Mouse (Mus musculus) lung, postnatal 4 days (tissue): Measurements from ENCODE around the gene Clhc1.

Source experiments
- DNase-seq, 2 experiments: peaks; one replicate each; pipeline ENCODE4 v3.0.0; 2021

Gene Clhc1

DNA sequence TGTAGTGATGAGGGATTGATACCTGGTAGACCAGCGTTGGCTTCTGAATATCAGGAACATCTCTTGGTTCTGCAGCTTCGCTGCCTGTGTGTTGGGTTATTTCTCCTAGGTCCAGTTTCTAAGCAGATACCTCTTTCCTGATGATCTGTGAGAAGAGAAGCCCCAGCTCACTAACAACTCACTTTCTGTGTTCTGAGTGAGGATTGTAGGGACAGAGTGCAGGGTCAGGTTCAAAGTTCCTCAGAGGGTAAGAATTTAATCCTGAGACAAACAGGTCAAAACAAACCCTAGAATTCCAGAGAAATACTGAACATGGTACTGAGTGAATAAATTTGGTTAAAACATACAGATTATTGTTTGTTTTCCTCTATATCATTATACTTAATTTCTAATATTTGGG is 15.7 kb downstream of the Clhc1 start:
- DNase-seq, result no peak

DNA sequence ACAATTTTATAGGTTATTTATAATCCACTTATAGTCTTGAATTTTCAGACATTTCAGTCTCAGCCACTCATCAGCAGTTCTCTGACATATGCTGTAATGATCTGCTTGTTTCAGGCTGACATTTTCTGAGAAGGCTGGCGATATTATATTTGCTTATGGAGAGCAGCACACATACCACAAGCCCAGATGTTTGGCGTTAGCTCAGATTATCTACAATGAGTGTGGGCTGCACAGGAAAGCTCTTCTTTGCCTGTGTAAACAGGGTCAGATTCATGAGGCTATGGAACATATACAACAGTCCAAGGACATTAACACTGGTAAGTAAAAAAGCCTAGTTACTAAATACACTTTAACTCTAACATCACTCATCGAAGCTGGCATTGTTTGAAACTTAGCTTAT is 23.8 kb downstream of the Clhc1 start:
- DNase-seq, result no peak

DNA sequence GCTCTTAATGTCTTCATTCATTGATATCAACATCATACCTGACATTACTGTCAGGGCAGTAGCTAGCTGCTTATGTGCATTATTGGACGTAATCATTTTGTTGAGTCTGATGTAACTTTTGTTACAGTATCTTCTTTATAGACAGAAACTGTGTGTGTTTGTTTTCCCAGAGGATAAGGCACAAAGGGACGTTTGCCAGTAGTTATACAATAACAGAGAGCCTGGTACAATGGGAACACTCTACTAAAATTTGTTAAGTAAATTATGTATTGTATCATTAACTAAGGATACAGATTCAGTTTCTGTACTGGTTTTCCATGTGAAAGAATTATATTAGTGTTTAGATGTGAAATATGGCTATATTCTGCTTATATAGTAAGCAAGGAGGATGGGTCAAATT is 24.9 kb downstream of the Clhc1 start:
- no peak for DNase-seq

DNA sequence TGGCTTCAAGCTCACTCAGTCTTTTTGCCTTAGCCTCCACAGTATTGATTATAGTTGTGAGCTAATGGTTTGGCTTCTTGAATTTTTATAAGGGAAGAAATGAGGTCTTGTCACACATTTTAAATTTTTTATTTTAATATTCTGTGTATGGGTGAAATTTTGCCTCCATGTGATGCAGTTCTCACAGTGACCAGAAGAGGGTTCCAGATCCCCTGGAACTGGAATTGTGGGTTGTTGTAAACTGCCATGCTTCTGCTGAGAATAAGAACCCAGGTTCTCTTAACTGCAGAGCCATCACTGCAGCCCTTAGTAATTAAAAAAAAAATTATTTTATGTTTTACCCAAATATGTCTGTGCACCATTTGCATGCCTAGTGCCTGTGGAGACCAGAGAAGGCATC is 31.9 kb downstream of the Clhc1 start:
- DNase-seq, result no peak

DNA sequence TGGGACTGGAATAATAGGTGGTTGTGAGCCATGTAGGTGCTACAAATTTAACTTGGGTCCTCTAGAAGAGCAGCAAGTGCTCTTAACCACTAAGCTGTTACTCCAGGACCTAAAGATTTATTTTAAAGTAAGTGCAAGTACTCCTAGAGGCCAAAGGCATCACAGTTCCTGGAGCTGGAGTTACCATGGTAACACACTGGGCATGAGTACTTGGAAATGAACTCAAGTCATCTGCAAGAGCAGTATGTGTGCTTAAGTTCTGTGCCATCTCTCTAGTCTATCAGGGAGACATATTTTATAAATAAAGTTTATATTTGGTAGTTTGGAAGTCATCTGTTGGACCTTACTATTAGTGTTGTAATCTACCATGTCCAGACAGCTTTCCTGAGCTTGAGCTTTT is 47.5 kb downstream of the Clhc1 start:
- no peak for DNase-seq

DNA sequence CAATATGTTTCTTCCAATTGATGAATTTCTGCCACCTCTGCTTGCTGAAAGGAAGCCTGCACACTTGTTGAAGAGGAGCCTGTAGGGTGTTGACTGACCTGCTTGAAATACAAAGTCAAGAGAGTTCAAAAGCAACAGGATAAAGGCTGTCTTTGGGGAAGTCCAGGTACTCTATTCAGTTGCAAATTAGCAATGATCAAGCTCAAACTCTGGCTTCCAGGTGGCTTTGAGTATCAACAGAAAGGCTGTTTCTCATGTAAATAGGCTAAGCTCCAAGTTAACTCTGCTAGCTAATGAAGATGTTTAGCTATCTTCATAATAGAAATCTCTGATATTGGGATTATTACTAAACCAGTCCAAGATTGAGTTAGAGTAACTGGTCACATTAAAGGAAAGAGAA is 49.4 kb downstream of the Clhc1 start:
- DNase-seq, result no peak

DNA sequence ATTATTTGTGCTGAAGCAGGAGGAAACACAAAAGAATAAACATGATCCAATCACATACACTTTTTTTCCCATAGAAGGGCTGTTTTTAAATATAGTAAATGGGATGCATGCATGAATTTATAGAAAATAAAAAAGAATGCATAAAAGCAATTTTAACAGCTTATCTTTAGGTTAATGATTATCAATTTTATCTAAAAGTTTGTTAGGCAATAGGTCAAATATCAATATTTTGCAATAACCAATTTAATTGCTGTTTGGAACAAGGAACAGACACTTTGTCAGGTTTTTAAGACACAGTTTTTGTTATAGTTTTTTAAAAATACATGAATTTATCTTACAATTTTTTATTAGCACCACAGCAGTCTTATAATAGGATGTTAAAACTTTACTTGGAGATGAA is 51.2 kb downstream of the Clhc1 start:
- no peak for DNase-seq

DNA sequence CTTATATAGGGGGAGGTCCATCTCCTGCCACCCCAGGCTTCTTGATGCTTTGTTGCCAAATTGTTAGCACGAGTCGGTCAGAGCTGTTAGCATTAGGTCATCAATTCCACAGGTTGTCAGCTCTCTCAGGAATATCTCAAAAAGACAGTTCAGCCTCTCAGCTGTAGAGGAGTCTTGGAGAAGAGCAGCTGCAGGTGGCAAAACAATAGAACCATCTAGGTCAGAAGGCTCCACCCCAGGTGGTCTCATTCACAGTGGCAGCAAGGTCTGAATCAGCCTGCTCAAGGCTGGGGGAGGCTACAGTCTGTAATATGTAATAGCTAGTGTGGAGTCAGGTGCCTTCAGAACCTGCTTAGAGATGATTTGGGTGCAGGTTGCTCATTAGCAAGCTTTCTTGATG is 55.8 kb downstream of the Clhc1 start:
- no peak for DNase-seq

DNA sequence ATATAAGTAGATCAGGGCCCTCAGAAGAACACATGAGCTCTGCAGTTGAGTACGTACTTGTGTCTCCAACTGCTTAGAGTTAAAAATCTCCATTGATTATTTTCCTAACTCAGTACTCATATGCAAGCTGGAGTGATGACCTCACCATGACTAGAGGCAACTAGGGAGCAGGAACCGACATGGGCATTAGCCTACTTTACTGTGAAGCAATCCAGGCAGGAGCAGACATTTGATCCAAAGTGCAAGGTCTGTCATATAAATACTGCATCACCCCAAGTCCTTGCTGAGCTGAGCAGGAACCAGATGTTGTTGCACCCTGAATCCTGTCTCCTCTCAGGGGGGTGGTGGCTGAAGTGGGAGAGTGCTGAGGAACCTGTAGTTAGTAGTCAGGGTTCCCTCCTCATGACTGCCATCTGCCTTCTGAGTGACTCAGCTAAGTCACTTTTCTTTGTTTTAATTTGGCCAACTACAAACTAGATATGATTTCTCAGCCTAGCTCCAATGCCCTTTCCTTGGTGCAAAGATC is 59.8 kb downstream of the Clhc1 start:
- DNase-seq, result no peak

DNA sequence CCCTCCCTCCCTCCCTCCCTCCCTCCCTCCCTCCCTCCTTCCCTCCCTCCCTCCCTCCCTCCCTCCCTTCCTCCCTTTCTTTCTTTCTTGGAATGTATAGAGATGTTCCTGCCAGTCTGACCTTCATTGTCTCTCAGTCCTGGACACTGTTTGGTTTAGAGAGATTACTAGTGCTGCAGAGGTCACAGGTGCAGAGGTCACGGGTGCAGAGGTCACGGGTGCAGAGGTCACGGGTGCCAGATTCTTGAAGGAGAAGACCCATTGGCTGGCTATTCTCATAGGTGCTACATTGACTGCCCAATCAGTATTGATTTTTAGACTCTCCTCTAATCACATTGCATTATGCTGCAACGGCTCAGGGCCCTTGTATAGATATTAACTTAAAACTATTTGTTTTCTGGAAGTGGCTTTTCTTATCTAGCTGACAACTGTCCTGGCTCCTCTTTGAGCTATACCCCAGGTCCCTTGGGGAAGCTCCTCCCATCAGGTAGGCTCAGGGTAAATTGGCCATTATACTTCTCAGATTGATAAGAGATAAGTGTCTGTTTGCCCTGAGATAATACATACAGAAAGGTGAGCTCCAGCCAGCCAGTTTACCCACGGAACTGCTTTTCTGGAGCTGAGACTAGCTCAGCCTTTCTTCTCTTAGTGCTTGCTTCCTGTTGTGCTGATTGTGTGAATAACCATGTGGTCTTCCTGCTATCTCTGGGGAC is 62.2 kb downstream of the Clhc1 start:
- DNase-seq, result no peak

DNA sequence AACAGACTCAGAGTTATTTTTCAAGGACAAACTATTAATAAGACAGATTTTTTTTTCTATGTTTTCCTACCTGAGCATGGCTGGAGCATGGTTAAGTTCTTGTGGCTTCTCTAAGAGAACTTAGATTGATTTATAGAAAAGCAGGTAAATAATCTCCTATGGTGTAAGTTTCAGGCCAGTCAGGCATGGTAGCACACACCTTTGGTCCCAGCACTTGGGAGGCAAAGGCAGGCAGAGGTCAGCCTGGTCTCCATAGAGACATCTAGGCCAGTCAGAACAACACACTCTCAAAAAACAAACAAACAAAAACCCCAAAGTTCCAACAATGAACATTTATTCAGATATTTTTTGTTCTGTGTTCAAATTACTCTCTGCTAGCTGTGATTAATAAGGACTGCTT is 64.3 kb downstream of the Clhc1 start:
- no peak for DNase-seq

DNA sequence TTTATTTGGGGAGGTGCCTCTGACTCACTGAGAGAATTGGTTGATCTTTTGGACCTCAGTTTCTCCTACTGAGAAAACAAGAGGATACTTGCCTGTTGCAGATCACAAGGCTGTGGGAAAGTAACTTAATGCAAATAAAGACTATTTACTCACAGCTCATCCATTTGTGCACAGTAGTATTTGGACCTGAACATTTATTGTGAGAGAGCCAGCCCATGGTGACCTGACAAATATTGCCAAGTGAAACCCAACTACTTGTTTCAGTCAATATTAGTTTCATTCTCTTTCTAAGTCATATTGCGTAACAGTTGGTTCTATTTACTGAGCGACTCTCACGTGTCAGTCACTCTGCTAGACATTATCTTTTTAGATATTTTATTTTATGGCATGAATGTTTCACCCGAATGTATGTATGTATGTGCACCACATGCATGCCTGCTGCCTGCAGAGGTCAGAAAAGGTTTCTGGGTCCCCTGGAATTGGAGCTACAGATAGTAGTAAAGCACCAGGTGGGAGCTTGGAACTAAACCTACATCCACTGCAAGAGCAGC is 65.5 kb downstream of the Clhc1 start:
- DNase-seq, result no peak

DNA sequence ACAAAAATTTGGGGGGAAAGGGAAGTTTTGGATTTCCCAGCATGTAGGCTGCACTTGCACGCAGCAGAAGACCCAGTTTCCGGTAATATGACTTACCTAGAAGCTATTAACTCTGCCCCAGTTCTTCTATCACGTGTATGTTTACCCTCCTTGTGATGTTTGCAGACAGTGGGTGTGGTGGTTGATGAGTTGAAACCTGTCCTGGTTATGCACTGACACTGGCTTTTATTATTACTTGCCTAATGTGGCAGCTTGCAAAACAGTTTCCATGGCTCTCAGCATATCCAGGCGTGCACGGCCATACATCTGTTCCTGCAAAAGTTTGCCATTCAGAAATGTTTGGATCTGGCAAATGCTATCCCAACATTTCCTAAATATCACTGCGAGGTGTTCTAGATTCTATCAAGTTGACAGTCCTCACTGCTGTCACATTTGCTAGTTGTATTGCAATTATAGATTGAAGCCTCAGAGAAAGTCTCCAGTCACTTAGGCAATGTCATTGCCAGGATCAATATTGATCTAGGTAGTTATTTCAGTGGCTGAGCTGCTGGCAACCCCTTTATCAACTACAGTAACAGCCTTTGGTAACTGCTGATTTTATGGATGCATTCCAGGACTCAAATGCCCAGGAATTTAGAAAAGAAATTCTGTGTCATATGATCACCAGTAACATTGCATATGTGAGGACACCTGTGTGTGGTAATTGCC is 66.6 kb downstream of the Clhc1 start:
- DNase-seq, result no peak

DNA sequence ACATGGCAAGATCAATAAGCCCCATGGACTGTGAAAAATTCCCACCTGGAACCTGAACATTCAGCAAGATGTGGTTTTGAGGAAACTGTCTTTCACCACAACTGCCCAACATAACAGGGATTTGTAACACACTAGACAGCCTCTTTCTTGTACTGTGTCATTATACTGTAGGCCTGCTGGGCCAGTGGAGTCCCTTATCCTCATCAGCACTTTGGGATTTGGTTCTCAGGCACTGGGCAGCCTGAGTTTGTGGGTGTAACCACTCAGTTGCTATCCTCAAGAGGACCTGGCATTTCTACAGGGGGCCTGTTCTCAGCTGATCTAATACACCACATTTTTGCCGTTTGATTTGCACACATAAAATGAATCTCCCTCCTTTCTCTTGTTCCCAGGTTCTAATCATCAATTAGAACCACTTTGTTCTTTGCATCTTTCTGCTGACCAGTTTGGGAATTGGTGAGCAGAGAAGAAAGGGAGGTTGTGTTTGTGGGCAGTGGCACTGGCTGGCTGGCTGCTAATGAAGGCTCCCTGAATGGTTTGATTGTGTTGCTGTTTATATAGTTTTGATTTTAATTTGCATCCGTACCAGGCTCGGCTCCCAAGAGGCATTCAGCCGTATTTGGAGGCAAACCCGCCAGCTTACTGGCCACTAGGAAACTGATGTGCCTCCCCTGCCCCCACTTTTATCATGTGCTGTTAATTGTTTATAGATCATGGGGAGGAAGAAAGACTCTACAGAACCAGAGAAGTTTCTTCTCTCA is 74.5 kb downstream of the Clhc1 start:
- no peak for DNase-seq

DNA sequence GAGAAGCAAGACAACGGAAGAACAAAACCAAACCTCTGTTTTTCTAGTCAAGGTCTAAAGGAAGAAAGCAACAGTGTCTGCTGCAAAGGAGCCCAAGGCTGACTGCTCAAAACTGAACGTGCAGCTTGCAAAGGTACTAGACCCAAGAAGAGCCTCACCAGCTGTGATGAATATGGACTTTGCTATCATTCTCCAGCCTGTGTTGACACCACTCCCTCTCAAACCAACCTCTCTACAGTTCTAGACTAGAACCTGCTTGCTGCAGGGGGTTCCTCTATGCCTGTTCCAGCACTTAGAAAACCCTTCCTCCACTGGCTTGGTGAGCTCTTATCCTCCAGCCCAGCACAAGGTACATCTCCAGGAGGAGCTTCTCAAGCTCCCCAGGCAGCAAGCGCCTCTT is 75.6 kb downstream of the Clhc1 start:
- no peak for DNase-seq

DNA sequence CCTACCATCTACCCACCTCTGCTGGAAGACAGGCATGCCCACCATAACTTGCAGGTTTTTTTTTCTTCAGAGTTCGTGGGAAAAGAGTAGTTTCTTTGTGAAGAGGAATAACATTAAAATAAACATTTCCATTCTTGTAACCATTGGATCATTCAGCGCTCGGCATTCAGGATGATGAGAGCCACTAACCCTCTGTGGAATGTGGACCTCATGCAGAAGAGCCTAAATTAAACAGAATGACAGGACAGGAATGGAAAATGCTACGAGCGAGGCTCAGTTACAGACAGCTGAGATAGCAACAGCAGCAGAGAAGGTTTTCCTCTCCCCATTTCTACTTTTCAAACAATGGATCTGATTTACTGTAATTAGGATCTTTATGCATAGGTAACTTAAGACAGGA is 78.8 kb downstream of the Clhc1 start:
- DNase-seq, result no peak

DNA sequence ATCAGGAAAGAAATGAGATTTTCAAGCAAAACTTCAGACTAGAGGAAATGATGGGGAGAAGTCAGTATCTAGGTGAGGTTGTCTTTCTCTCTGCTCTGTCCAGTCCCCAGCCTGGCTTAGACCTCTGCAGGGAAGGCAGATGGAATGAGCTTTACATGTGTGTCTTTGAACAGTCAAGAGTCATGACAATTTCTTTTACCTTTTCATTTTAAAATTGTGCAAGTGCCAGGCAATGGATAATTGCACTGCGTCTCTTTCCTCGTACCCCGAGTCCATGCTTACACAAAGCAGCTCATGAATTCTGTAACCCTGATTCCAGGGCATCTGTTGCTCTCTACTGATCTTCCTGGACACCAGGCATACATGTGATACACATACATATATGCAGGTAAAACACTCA is 80.0 kb downstream of the Clhc1 start:
- no peak for DNase-seq
